Mouse (Mus musculus): ENCODE data around the gene Arhgap10. TPM values are rescaled to one million over a fixed set of nuclear protein-coding genes. Genes with fewer than 3 reads are reported as not detected.

The Arhgap10 gene
- total RNA-seq, 4 experiments from 2014 or later, result 38.4 to 43.4 (median 41.2) TPM

GRCm38 (mm10) chr8:77292649-77293048 is 225.1 kb downstream of the Arhgap10 start:
- DNase-seq (ENCODE audit: low spot score in 2 of 2), result no peak

GRCm38 (mm10) chr8:77292120-77292519 is 225.6 kb downstream of the Arhgap10 start:
- no peak for DNase-seq (ENCODE audit: low spot score in 2 of 2)

- no peak for DNase-seq (ENCODE audit: low spot score in 2 of 2)
Observed at GRCm38 (mm10) chr8:77288492-77288891, 229.3 kb downstream of the Arhgap10 start.

- no peak for DNase-seq (ENCODE audit: low spot score in 2 of 2)
Observed at GRCm38 (mm10) chr8:77288065-77288464, 229.7 kb downstream of the Arhgap10 start.

- no peak for DNase-seq (ENCODE audit: low spot score in 2 of 2)
Observed at GRCm38 (mm10) chr8:77284473-77284872, 233.3 kb downstream of the Arhgap10 start.

GRCm38 (mm10) chr8:77282605-77283236 is 235.0 kb downstream of the Arhgap10 start:
- no peak for DNase-seq (ENCODE audit: low spot score in 2 of 2)

- no peak for DNase-seq (ENCODE audit: low spot score in 2 of 2)
Observed at GRCm38 (mm10) chr8:77279977-77280376, 237.8 kb downstream of the Arhgap10 start.

- DNase-seq (ENCODE audit: low spot score in 2 of 2), result no peak
Observed at GRCm38 (mm10) chr8:77278246-77278645, 239.5 kb downstream of the Arhgap10 start.

- peak; percentile 15 to 28 for DNase-seq (ENCODE audit: low spot score in 2 of 2)
Observed at GRCm38 (mm10) chr8:77276827-77277226, 240.9 kb downstream of the Arhgap10 start.

- no peak for DNase-seq (ENCODE audit: low spot score in 2 of 2)
Observed at GRCm38 (mm10) chr8:77275571-77275970, 242.2 kb downstream of the Arhgap10 start.

- DNase-seq (ENCODE audit: low spot score in 2 of 2), result no peak
Observed at GRCm38 (mm10) chr8:77272136-77272535, 245.6 kb downstream of the Arhgap10 start.

- DNase-seq (ENCODE audit: low spot score in 2 of 2), result peak in 1 of 2 experiments; percentile 5
Observed at GRCm38 (mm10) chr8:77267941-77268405, 249.8 kb downstream of the Arhgap10 start.

- DNase-seq (ENCODE audit: low spot score in 2 of 2), result no peak
Observed at GRCm38 (mm10) chr8:77262216-77263009, 255.3 kb downstream of the Arhgap10 start.

GRCm38 (mm10) chr8:77261215-77261614 is 256.5 kb downstream of the Arhgap10 start:
- DNase-seq (ENCODE audit: low spot score in 2 of 2), result no peak

GRCm38 (mm10) chr8:77257085-77257451 is 260.7 kb downstream of the Arhgap10 start:
- DNase-seq (ENCODE audit: low spot score in 2 of 2), result no peak

- no peak for DNase-seq (ENCODE audit: low spot score in 2 of 2)
Observed at GRCm38 (mm10) chr8:77256450-77257084, 261.2 kb downstream of the Arhgap10 start.

GRCm38 (mm10) chr8:77254466-77254865 is 263.3 kb downstream of the Arhgap10 start:
- DNase-seq (ENCODE audit: low spot score in 2 of 2), result no peak

- no peak for DNase-seq (ENCODE audit: low spot score in 2 of 2)
Observed at GRCm38 (mm10) chr8:77251134-77251533, 266.6 kb downstream of the Arhgap10 start.

- DNase-seq (ENCODE audit: low spot score in 2 of 2), result no peak
Observed at GRCm38 (mm10) chr8:77250094-77250493, 267.7 kb downstream of the Arhgap10 start.

- DNase-seq (ENCODE audit: low spot score in 2 of 2), result no peak
Observed at GRCm38 (mm10) chr8:77241381-77241780, 276.4 kb downstream of the Arhgap10 start.

GRCm38 (mm10) chr8:77239462-77239861 is 278.3 kb downstream of the Arhgap10 start:
- DNase-seq (ENCODE audit: low spot score in 2 of 2), result no peak

- DNase-seq (ENCODE audit: low spot score in 2 of 2), result peak in 1 of 2 experiments; percentile 40
Observed at GRCm38 (mm10) chr8:77236701-77237100, 281.1 kb downstream of the Arhgap10 start.
